Mouse (Mus musculus): ENCODE results near the gene Polr3a. TPM values are rescaled to one million over a fixed set of nuclear protein-coding genes. Genes with fewer than 3 reads are reported as not detected.

The Polr3a gene
- polyA plus RNA-seq, 1 experiment from 2014 or later, result 6.5 TPM

DNA sequence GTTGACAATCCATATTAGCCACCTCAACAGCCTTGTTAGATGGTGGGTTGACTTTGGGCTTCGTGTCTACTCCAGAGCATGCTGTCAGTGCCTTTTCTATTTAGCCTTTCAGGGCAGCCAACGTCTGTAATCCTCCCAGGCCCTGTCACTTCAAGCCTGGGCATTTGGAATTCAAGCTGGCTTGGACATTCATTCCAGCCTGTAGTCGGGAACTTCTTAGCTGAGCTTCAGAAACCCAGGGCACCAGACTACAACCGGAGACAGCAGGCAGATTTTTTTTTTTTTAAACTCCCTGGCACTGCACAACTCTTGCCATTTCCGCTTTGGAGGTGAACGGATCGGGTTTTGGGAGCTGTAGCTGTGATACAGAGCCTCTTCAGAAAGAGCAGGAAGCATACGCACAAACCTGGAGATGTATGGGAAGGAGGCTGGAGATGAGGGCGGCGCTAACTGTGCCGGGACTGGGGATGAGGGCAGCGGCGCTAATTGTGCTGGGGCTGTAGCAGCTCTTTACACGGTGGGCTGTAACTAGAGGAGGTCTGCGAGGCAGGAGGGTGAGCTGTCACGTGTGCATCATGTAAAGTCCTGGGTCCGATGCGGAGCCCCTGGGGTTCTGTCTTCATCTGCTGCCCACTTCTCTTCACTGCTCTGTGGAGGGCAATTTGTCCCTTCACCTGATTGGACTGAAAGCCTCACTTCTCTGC lies 21.4 kb upstream of the Polr3a start:
- H3K9me3 ChIP-seq (replicated peaks), result no peaks in the 10 kb centered on the region
- H3K4me2 ChIP-seq, result no peak overlapping the region
- no peak overlapping the region for H3K9ac ChIP-seq
- H3K27me3 ChIP-seq, result peaks cover 28% of the 10 kb centered on the region
- H3K36me3 ChIP-seq (replicated peaks), result no peaks in the 10 kb centered on the region
- no peaks in the 10 kb centered on the region for H3K4me1 ChIP-seq (replicated peaks)
- H3K27ac ChIP-seq (replicated peaks), result no peak overlapping the region
- H3K4me3 ChIP-seq (replicated peaks), result no peak overlapping the region
- ATAC-seq (ENCODE audit: insufficient read depth), result no peak
- WGBS (ENCODE audit: insufficient replicate concordance), result 23% methylated on average over 18 of the region's 18 CpGs

DNA sequence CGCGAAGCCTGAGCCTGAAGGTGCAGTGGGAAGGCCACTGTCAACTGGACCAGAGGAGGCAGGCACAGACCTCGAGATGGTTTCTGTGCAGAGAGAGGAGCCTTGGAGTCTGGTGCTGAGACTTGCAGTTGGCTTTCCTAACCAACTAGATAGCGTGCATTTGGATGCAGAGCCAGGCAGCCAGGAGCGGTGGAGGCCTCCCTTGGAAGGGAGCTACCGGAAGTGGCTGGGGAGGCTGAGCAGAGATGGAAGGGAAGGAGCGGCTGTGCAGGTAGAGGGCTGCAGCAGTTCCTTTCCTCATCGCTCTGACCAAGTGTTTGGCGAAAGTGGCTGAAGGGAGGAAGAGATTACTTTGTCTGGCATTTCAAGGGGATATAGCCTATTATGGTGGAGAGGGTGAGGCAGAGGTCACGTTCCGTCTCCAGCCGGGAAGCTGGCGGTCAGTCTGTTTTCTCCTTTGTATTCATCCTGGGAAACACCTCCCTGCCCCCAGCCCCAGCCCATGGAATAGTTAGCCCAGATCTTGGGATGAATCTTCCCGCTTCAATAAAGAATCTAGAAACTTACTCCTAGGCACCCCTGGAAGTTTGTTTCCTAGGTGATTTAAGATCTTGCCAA lies 20.7 kb upstream of the Polr3a start:
- Histone ChIP-seq H3K4me1 (replicated peaks) (no peaks in the 10 kb centered on the region), H3K27me3 (peaks cover 28% of the 10 kb centered on the region), H3K36me3 (replicated peaks) (no peaks in the 10 kb centered on the region), H3K4me2 (no peak overlapping the region), H3K4me3 (replicated peaks) (no peak overlapping the region), H3K9me3 (replicated peaks) (no peaks in the 10 kb centered on the region), H3K9ac (no peak overlapping the region), H3K27ac (replicated peaks) (no peak overlapping the region)
- no peak for ATAC-seq (ENCODE audit: insufficient read depth)
- 27% methylated on average over 14 of the region's 14 CpGs for WGBS (ENCODE audit: insufficient replicate concordance)

DNA sequence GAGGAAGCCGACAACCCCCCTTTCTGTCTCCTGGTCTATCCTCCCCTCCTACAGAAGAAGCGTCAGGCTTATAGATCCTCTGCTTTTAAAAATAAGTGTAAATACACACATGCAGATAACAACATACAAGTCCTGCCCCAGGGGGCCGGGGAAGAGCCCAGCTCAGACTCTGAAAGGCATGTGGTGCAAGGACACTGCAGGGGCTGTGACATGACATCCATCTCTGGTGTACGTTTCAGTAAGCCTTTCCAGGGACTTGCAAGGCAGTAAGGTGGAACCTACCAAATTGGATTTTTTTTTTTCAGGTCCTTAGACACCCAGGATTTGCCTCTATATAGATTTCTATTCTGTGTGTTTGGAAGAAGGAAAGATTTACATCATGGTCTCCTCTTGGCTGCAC lies 14.4 kb upstream of the Polr3a start:
- ATAC-seq (ENCODE audit: insufficient read depth), result no peak
- Histone ChIP-seq H3K9me3 (replicated peaks) (no peaks in the 10 kb centered on the region), H3K27me3 (no peaks in the 10 kb centered on the region), H3K4me1 (replicated peaks) (0 out of 2 replicates have a peak, but pooled peaks cover 7% of the 10 kb centered on the region), H3K4me3 (replicated peaks) (no peak overlapping the region), H3K27ac (replicated peaks) (no peak overlapping the region), H3K4me2 (no peak overlapping the region), H3K9ac (no peak overlapping the region), H3K36me3 (replicated peaks) (peaks cover 36% of the 10 kb centered on the region)
- WGBS (ENCODE audit: insufficient replicate concordance), result 52% methylated on average over 4 of the region's 4 CpGs

DNA sequence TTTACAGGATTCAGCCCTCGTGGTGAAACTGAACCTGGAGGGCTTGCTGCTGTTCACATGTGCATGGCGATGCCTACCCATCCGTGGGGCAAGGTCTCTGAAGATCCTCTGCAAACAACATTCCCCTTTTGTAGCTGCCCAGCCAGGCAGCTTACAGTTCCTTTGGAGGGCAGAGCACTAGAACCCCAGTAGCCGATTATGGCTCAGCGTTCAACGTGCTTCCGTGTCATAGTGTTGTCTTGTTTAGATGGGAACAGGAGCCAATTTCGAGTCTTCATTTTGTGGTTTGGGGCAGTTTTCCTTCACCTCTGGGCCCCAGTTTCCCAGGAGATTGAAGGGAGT lies 14.0 kb upstream of the Polr3a start:
- 0 out of 2 replicates have a peak overlapping the region, but pooled peaks have one; percentile 4 for H3K4me2 ChIP-seq

DNA sequence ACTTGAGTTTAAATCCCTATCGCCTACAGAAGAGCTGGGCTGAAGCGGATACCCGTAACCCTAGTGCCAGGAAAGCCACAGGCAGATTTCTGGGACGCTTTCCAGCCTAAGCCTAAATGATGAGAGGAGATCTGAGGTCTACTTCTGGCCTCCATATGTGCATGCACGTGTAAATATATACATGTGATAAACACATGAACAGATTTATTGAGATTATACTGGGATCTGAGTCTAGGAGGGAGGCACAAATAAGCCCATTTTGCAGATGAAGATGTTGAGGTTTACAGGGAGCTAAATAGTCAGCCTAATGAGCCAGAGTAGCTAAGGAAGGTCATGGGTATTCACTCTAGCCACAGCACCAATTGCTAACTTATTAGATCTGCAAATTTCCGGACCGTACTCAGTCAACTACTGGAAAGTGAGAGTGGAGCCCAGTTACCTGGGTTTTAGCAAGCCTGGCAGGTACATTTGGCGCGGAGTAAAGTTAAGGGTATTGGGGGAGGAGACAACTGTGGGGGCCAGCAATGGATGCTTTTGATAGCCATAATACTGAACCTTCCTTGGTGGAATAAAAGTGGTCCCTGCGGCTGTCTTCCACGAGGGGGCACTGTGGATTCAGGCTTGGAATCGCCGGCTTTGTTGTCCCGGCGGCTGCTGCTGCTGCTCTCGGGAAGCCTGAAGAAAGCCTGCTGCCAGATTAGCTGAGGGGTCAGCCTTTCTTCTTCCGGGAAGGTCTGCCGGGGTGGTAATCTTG lies 13.4 kb upstream of the Polr3a start:
- peak; percentile 51 for ATAC-seq (ENCODE audit: insufficient read depth)
- Histone ChIP-seq H3K9ac (no peak overlapping the region), H3K27me3 (no peaks in the 10 kb centered on the region), H3K36me3 (replicated peaks) (peaks cover 46% of the 10 kb centered on the region), H3K27ac (replicated peaks) (no peak overlapping the region), H3K9me3 (replicated peaks) (no peaks in the 10 kb centered on the region), H3K4me1 (replicated peaks) (0 out of 2 replicates have a peak, but pooled peaks cover 8% of the 10 kb centered on the region), H3K4me3 (replicated peaks) (no peak overlapping the region), H3K4me2 (0 out of 2 replicates have a peak overlapping the region, but pooled peaks have one; percentile 4)
- 22% methylated on average over 18 of the region's 18 CpGs for WGBS (ENCODE audit: insufficient replicate concordance)

More for the DNA sequence above, 14.0 kb upstream of the Polr3a start:
- Histone ChIP-seq H3K9ac (no peak overlapping the region), H3K27ac (replicated peaks) (no peak overlapping the region), H3K27me3 (no peaks in the 10 kb centered on the region), H3K4me1 (replicated peaks) (0 out of 2 replicates have a peak, but pooled peaks cover 8% of the 10 kb centered on the region), H3K9me3 (replicated peaks) (no peaks in the 10 kb centered on the region), H3K4me3 (replicated peaks) (no peak overlapping the region), H3K36me3 (replicated peaks) (peaks cover 40% of the 10 kb centered on the region)
- 49% methylated on average over 8 of the region's 8 CpGs for WGBS (ENCODE audit: insufficient replicate concordance)
- no peak for ATAC-seq (ENCODE audit: insufficient read depth)

DNA sequence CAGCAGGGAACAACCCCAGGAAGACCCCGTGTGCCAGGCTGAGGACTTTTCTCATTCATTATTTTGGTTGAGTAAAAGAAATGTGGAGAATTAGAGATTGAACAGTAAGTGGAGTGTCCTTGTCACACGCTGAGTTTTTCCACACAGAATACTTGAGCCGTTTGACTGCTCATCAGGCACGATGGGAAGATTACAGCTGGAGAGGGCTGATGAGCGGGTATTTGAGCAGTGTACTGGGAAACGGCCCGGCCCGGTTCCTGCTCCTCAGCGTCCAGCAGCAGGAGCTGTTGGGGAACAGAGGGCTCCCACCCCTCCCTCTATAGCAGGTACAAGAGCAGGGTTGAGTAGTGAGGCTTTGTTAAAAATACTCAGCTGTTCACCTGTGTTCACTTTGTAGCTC lies 12.6 kb upstream of the Polr3a start:
- Histone ChIP-seq H3K27me3 (no peaks in the 10 kb centered on the region), H3K4me1 (replicated peaks) (peaks cover 10% of the 10 kb centered on the region; the same call in 1 of the 2 replicates), H3K4me3 (replicated peaks) (no peak overlapping the region), H3K9me3 (replicated peaks) (no peaks in the 10 kb centered on the region), H3K9ac (no peak overlapping the region), H3K27ac (replicated peaks) (no peak overlapping the region), H3K36me3 (replicated peaks) (peaks cover 53% of the 10 kb centered on the region), H3K4me2 (no peak overlapping the region)
- 52% methylated on average over 9 of the region's 9 CpGs for WGBS (ENCODE audit: insufficient replicate concordance)
- no peak for ATAC-seq (ENCODE audit: insufficient read depth)

DNA sequence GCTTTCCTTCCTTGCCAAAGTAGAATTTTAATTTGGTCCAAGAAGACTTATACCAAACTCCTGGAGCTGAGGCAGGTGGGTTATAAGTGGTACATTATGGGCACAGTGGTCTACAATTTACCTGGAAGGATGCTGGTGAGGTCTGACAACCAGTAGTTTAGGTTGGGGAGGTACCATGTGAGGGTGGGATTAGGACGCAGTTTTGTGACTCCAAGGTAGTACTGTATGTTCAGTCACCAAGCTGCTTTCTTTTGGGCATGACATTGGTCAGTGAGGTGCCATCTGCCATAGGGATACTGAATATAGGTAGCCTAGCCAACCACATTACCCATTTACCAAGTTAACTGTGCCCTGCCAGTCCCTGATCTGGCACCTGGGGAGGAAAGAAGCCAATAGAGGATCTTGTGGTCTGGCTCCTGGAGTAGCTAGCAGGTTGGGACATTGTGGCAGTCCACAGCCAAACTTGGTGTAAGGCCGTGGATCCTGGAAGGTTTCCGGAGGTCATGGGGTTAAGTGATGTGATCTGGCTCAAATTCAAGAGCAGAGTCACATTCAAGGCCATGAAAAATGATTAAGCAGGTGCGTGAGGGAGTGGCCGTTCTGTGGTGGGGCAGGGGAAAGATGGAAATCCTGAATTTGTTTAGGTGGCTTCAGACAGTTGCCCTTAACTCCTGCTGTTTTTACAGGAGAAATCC lies 11.8 kb upstream of the Polr3a start:
- 65% methylated on average over 5 of the region's 5 CpGs for WGBS (ENCODE audit: insufficient replicate concordance)
- H3K4me1 ChIP-seq (replicated peaks), result peaks cover 18% of the 10 kb centered on the region; the same call in 1 of the 2 replicates
- no peak for ATAC-seq (ENCODE audit: insufficient read depth)
- no peaks in the 10 kb centered on the region for H3K9me3 ChIP-seq (replicated peaks)
- no peaks in the 10 kb centered on the region for H3K27me3 ChIP-seq
- H3K9ac ChIP-seq, result no peak overlapping the region
- peaks cover 61% of the 10 kb centered on the region for H3K36me3 ChIP-seq (replicated peaks)
- H3K27ac ChIP-seq (replicated peaks), result no peak overlapping the region
- no peak overlapping the region for H3K4me2 ChIP-seq
- H3K4me3 ChIP-seq (replicated peaks), result no peak overlapping the region

DNA sequence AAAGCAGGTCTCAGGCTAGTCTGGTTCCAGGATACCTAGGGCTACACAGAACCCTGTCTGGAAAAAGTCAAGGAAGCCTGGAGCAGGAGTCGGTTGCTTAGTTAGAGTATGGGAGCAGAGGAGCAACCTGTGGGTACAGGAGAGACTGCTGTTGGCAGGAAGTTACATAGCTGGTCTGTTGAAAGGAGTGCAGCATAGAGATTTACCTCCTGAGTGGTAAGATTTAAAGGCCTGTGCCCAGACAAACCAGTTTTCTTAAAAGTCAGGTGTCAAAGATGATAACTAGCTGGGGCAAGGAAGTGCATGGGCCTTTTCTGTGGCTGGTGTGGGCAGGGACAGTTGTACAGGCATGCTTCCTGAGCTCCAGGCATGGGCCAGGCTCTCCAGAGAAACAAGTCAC lies 10.6 kb upstream of the Polr3a start:
- H3K4me1 ChIP-seq (replicated peaks), result peaks cover 30% of the 10 kb centered on the region
- no peaks in the 10 kb centered on the region for H3K9me3 ChIP-seq (replicated peaks)
- H3K9ac ChIP-seq, result no peak overlapping the region
- H3K4me3 ChIP-seq (replicated peaks), result no peak overlapping the region
- H3K4me2 ChIP-seq, result no peak overlapping the region
- ATAC-seq (ENCODE audit: insufficient read depth), result no peak
- H3K36me3 ChIP-seq (replicated peaks), result peaks cover 74% of the 10 kb centered on the region
- 72% methylated on average over 1 of the region's 1 CpGs for WGBS (ENCODE audit: insufficient replicate concordance)
- H3K27me3 ChIP-seq, result no peaks in the 10 kb centered on the region
- no peak overlapping the region for H3K27ac ChIP-seq (replicated peaks)

DNA sequence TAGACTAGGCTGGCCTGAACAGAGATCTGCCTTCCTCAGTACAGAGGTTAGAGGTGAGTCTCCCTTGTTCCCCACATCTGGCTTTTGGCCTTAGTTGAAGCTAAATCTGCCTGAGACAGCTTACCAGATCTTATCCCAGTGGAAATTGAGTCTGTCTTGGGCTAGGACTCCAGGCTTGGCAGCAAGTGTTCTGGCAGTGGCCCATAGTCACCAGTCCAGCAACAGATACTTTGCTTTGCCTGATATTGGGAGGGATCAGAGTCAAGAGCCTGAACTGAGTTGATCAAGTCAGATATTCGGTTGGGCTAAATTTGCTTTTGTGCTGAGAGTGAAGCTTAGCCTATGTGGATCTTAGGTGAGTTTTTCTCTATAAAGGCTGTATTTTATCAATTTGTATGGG lies 9.6 kb upstream of the Polr3a start:
- Histone ChIP-seq H3K4me2 (no peak overlapping the region), H3K27ac (replicated peaks) (no peak overlapping the region), H3K36me3 (replicated peaks) (peaks cover 79% of the 10 kb centered on the region), H3K4me1 (replicated peaks) (peaks cover 37% of the 10 kb centered on the region), H3K9ac (no peak overlapping the region), H3K9me3 (replicated peaks) (no peaks in the 10 kb centered on the region), H3K27me3 (no peaks in the 10 kb centered on the region), H3K4me3 (replicated peaks) (no peak overlapping the region)
- no peak for ATAC-seq (ENCODE audit: insufficient read depth)
- 85% methylated on average over 1 of the region's 1 CpGs for WGBS (ENCODE audit: insufficient replicate concordance)

DNA sequence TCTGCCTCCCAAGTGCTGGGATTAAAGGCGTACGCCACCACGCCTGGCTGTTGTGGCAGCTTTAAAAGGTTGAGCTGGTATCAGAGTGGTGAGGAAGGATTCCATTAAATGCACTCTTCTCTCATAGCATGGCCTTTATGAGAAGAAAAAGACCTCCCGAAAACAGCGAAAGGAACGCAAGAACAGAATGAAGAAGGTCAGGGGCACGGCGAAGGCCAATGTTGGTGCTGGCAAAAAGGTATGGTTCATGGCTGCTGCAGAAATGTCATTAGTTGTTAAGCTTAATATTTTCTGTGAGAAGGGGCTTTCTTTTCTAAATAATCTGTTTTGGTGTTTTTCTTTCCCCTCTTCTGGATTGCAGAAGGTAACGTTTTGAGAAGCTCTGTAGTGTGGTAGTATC lies 6.4 kb upstream of the Polr3a start:
- Histone ChIP-seq H3K4me2 (peak overlapping the region; percentile 79), H3K4me1 (replicated peaks) (peaks cover 46% of the 10 kb centered on the region), H3K36me3 (replicated peaks) (peaks cover 64% of the 10 kb centered on the region), H3K9me3 (replicated peaks) (no peaks in the 10 kb centered on the region), H3K4me3 (replicated peaks) (peak overlapping the region; percentile 88), H3K9ac (peak overlapping the region; percentile 18; the same call in 1 of the 2 replicates), H3K27ac (replicated peaks) (no peak overlapping the region), H3K27me3 (no peaks in the 10 kb centered on the region)
- WGBS (ENCODE audit: insufficient replicate concordance), result 68% methylated on average over 9 of the region's 9 CpGs
- ATAC-seq (ENCODE audit: insufficient read depth), result no peak
